Mouse (Mus musculus): ENCODE measurements around the gene Hist2h2ac. TPM values are rescaled to one million over a fixed set of nuclear protein-coding genes. Genes with fewer than 3 reads are reported as not detected.
A peak's percentile ranks its signal among the peaks of the same experiment; 100 is the strongest.
"Not testable (repeated sequence)": the region's sequence is repeated elsewhere in the genome, so short reads cannot be mapped to it uniquely, and the experiment has no call there.

The Hist2h2ac gene
- polyA plus RNA-seq, 1 experiment from 2014 or later, result 11.3 TPM

GRCm38 (mm10) chr3:96180727-96181477 lies 39.8 kb downstream of the Hist2h2ac start, which contains the start of gene Sv2a:
Sv2a (plus strand) TSS chr3:96181151.
- Histone ChIP-seq H3K27ac (ENCODE audit: low read depth, low read length) (no peak within 1 kb of the TSS), H3K9me3 (ENCODE audit: control insufficient read depth, low read length) (no peaks in the 10 kb centered on the region), H3K9ac (ENCODE audit: low read depth, low read length) (peak within 1 kb of the TSS; percentile 58), H3K4me1 (ENCODE audit: control insufficient read depth, insufficient read depth, low read length) (peaks cover 16% of the 10 kb centered on the region), H3K27me3 (ENCODE audit: control insufficient read depth, insufficient read depth, low read length) (no peaks in the 10 kb centered on the region), H3K4me2 (replicated peaks; ENCODE audit: low read depth, low read length) (peak within 1 kb of the TSS; percentile 63), H3K36me3 (ENCODE audit: control insufficient read depth, insufficient read depth, low read length) (peaks cover 28% of the 10 kb centered on the region), H3K4me3 (ENCODE audit: low read length) (peak within 1 kb of the TSS; percentile 48)
- WGBS, result 5% methylated on average over 12 of the region's 23 CpGs
- peak; percentile 60 for ATAC-seq (ENCODE audit: low FRiP score, low TSS enrichment)

GRCm38 (mm10) chr3:96179531-96179930 lies 41.1 kb downstream of the Hist2h2ac start:
- no peaks in the 10 kb centered on the region for H3K27me3 ChIP-seq (ENCODE audit: control insufficient read depth, insufficient read depth, low read length)
- no peak overlapping the region for H3K9ac ChIP-seq (ENCODE audit: low read depth, low read length)
- peaks cover 16% of the 10 kb centered on the region for H3K4me1 ChIP-seq (ENCODE audit: control insufficient read depth, insufficient read depth, low read length)
- H3K27ac ChIP-seq (ENCODE audit: low read depth, low read length), result no peak overlapping the region
- H3K36me3 ChIP-seq (ENCODE audit: control insufficient read depth, insufficient read depth, low read length), result peaks cover 41% of the 10 kb centered on the region
- no peak overlapping the region for H3K4me3 ChIP-seq (ENCODE audit: low read length)
- WGBS, result 78% methylated on average over 4 of the region's 4 CpGs
- no peaks in the 10 kb centered on the region for H3K9me3 ChIP-seq (ENCODE audit: control insufficient read depth, low read length)
- H3K4me2 ChIP-seq (replicated peaks; ENCODE audit: low read depth, low read length), result no peak overlapping the region
- ATAC-seq (ENCODE audit: low FRiP score, low TSS enrichment), result no peak

- H3K27me3 ChIP-seq (ENCODE audit: control insufficient read depth, insufficient read depth, low read length), result no peaks in the 10 kb centered on the region
- no peak overlapping the region for H3K4me3 ChIP-seq (ENCODE audit: low read length)
- no peak overlapping the region for H3K9ac ChIP-seq (ENCODE audit: low read depth, low read length)
- WGBS, result 91% methylated on average over 2 of the region's 2 CpGs
- ATAC-seq (ENCODE audit: low FRiP score, low TSS enrichment), result no peak
- H3K4me1 ChIP-seq (ENCODE audit: control insufficient read depth, insufficient read depth, low read length), result peaks cover 18% of the 10 kb centered on the region
- no peak overlapping the region for H3K27ac ChIP-seq (ENCODE audit: low read depth, low read length)
- no peak overlapping the region for H3K4me2 ChIP-seq (replicated peaks; ENCODE audit: low read depth, low read length)
- no peaks in the 10 kb centered on the region for H3K9me3 ChIP-seq (ENCODE audit: control insufficient read depth, low read length)
- H3K36me3 ChIP-seq (ENCODE audit: control insufficient read depth, insufficient read depth, low read length), result peaks cover 47% of the 10 kb centered on the region
These were observed 41.8 kb downstream of the Hist2h2ac start for GRCm38 (mm10) chr3:96178902-96179301.

DNA sequence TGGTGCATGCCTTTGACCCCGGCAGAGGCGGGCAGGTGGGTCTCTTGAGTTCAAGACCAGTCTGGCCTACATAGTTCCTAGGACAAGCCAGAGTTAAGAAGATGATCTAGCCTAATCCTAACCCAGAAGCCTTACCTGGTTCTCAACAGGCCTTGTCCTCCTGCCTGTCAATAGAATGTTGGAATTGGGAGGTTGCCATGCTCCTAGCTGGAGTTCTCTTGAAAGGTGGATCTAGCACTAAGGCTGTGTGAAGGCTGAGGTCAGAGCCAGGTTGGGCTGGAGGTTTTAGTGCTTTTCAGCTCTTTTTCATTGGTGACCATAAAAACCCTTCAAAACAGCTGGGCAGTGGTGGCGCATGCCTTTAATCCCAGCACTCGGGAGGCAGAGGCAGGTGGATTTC lies 42.3 kb downstream of the Hist2h2ac start:
- Histone ChIP-seq H3K4me3 (ENCODE audit: low read length) (no peak overlapping the region), H3K27me3 (ENCODE audit: control insufficient read depth, insufficient read depth, low read length) (no peaks in the 10 kb centered on the region), H3K36me3 (ENCODE audit: control insufficient read depth, insufficient read depth, low read length) (peaks cover 49% of the 10 kb centered on the region), H3K4me1 (ENCODE audit: control insufficient read depth, insufficient read depth, low read length) (peaks cover 19% of the 10 kb centered on the region), H3K9me3 (ENCODE audit: control insufficient read depth, low read length) (no peaks in the 10 kb centered on the region), H3K4me2 (replicated peaks; ENCODE audit: low read depth, low read length) (no peak overlapping the region), H3K27ac (ENCODE audit: low read depth, low read length) (no peak overlapping the region), H3K9ac (ENCODE audit: low read depth, low read length) (no peak overlapping the region)
- ATAC-seq (ENCODE audit: low FRiP score, low TSS enrichment), result no peak
- 92% methylated on average over 4 of the region's 4 CpGs for WGBS

GRCm38 (mm10) chr3:96175251-96175650 lies 45.4 kb downstream of the Hist2h2ac start:
- no peak overlapping the region for H3K9ac ChIP-seq (ENCODE audit: low read depth, low read length)
- no peak overlapping the region for H3K27ac ChIP-seq (ENCODE audit: low read depth, low read length)
- 93% methylated on average over 6 of the region's 6 CpGs for WGBS
- H3K27me3 ChIP-seq (ENCODE audit: control insufficient read depth, insufficient read depth, low read length), result no peaks in the 10 kb centered on the region
- H3K36me3 ChIP-seq (ENCODE audit: control insufficient read depth, insufficient read depth, low read length), result peaks cover 49% of the 10 kb centered on the region
- no peak for ATAC-seq (ENCODE audit: low FRiP score, low TSS enrichment)
- no peak overlapping the region for H3K4me3 ChIP-seq (ENCODE audit: low read length)
- H3K4me1 ChIP-seq (ENCODE audit: control insufficient read depth, insufficient read depth, low read length), result peaks cover 6% of the 10 kb centered on the region; the same call in 1 of the 2 replicates
- H3K4me2 ChIP-seq (replicated peaks; ENCODE audit: low read depth, low read length), result no peak overlapping the region
- no peaks in the 10 kb centered on the region for H3K9me3 ChIP-seq (ENCODE audit: control insufficient read depth, low read length)

DNA sequence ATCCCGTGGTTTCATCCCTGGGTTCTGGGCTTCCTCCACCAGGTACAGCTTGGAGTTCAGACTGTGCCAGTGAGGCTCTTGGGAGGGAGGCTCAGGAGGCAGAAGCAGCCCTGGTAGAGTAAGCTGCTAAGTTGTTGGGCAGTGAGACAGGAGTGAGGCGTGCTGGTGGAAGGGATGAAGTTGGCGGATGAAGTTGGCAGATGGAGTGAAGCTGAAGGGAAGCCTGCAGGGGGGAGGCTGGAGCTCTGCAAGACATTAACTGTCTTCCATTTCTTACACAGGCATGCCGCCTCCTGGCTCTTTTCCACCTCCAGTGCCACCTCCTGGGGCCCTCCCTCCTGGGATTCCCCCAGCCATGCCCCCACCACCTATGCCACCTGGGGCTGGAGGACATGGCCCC lies 46.6 kb downstream of the Hist2h2ac start:
- H3K9ac ChIP-seq (ENCODE audit: low read depth, low read length); H3K4me1 ChIP-seq (ENCODE audit: control insufficient read depth, insufficient read depth, low read length); H3K4me2 ChIP-seq (replicated peaks; ENCODE audit: low read depth, low read length); ATAC-seq (ENCODE audit: low FRiP score, low TSS enrichment); H3K4me3 ChIP-seq (ENCODE audit: low read length); H3K9me3 ChIP-seq (ENCODE audit: control insufficient read depth, low read length); H3K27me3 ChIP-seq (ENCODE audit: control insufficient read depth, insufficient read depth, low read length); H3K27ac ChIP-seq (ENCODE audit: low read depth, low read length): not testable (repeated sequence)
- peaks cover 49% of the 10 kb centered on the region for H3K36me3 ChIP-seq (ENCODE audit: control insufficient read depth, insufficient read depth, low read length)
- WGBS, result 82% methylated on average over 4 of the region's 4 CpGs

GRCm38 (mm10) chr3:96173185-96173584 lies 47.5 kb downstream of the Hist2h2ac start:
- ATAC-seq (ENCODE audit: low FRiP score, low TSS enrichment), result no peak
- Histone ChIP-seq H3K4me3 (ENCODE audit: low read length) (peak overlapping the region; percentile 94), H3K36me3 (ENCODE audit: control insufficient read depth, insufficient read depth, low read length) (peaks cover 44% of the 10 kb centered on the region), H3K4me2 (replicated peaks; ENCODE audit: low read depth, low read length) (peak overlapping the region; percentile 80), H3K9ac (ENCODE audit: low read depth, low read length) (peak overlapping the region; percentile 94), H3K27me3 (ENCODE audit: control insufficient read depth, insufficient read depth, low read length) (no peaks in the 10 kb centered on the region), H3K27ac (ENCODE audit: low read depth, low read length) (no peak overlapping the region), H3K9me3 (ENCODE audit: control insufficient read depth, low read length) (no peaks in the 10 kb centered on the region), H3K4me1 (ENCODE audit: control insufficient read depth, insufficient read depth, low read length) (peaks cover 6% of the 10 kb centered on the region; the same call in 1 of the 2 replicates)
- 40% methylated on average over 7 of the region's 7 CpGs for WGBS

DNA sequence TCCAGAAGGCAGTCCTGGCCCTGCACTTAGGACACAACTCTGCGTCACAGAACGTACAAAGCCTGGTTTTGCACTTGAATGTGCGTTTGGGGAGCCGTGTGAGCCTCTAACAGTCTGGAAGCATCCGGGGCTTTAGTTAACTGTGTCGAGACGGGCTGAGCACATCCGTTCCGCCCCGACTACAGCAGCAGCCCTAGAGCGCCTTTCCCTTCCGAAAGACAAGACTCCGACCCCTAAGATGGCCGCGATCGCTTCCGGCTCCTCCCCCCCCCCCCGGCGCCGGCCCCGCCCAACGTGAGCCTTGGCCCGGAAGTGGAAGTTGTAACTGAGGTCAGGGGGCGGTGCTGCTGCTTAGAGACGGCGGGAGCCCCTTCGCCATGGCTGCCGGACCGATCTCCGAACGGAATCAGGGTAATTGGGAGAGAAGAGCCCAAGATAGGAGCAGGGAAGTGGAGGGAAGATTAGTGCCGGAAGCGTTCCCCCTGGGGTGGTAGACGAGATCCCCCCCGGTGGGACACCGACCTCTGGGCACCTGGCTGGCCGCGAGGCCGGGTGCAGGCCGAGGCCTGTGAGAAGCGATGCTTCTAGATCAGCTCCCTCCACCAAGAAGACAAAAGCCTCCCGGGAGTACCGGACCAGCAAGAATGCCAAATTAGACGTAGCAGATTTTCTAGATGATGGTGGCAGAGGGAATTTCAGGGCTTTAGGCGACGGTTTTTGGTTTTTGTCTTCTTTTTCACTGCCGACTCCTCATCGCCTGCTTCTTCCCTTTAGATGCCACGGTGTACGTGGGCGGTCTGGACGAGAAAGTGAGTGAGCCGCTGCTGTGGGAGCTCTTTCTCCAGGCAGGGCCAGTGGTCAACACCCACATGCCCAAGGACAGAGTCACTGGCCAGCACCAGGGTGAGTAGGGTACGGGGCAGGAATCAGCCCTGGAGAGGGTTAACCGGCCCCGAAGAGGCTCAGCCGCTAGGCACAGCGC lies 48.2 kb downstream of the Hist2h2ac start, which contains the start of gene Sf3b4:
Gene Sf3b4 (plus strand): TSS at position 136 of the 982 bp plus-strand sequence.
- no peaks in the 10 kb centered on the region for H3K9me3 ChIP-seq (ENCODE audit: control insufficient read depth, low read length)
- no peaks in the 10 kb centered on the region for H3K27me3 ChIP-seq (ENCODE audit: control insufficient read depth, insufficient read depth, low read length)
- peak within 1 kb of the TSS; percentile 99 for H3K27ac ChIP-seq (ENCODE audit: low read depth, low read length)
- peak within 1 kb of the TSS; percentile 94 for H3K9ac ChIP-seq (ENCODE audit: low read depth, low read length)
- under 1% methylated on average over 58 of the region's 58 CpGs for WGBS
- peaks cover 6% of the 10 kb centered on the region; the same call in 1 of the 2 replicates for H3K4me1 ChIP-seq (ENCODE audit: control insufficient read depth, insufficient read depth, low read length)
- H3K4me2 ChIP-seq (replicated peaks; ENCODE audit: low read depth, low read length), result peak within 1 kb of the TSS; percentile 80
- ATAC-seq (ENCODE audit: low FRiP score, low TSS enrichment), result peak; percentile 94
- peaks cover 38% of the 10 kb centered on the region for H3K36me3 ChIP-seq (ENCODE audit: control insufficient read depth, insufficient read depth, low read length)
- H3K4me3 ChIP-seq (ENCODE audit: low read length), result peak within 1 kb of the TSS; percentile 94

Data from kidney, embryonic 14.5 days (tissue).